ENCODE assay signal across 14 mouse cellular contexts in the genomic region with DNA sequence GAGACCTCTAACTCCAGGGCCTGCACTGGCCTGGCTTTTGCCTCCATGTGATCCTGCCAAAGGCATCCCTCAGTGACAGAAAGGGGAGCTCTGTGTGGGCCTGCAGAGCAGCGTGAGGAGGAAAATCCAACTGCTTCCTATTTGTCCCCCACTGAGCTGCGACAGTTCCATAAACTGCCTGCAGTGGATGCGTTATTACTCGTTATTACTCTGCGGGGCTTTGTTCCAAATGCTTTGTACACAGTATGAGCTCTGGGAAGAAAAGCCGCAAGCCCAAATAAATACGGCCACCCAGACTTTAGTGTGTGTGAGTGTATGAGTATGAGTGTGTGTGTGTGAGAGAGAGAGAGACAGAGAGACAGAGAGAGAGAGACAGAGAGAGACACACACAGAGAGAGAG.
DNase-seq lines count a peak whose midpoint lies in the region; ATAC-seq and TF ChIP-seq lines count a peak whose summit lies in the region.
"Had no signal": no experiment of that assay in that cellular context is flagged by ENCODE, and none has a peak within 500 bp of the region (broad histone marks: within the 10 kb centered on the region; RNA-seq: fewer than 3 reads in every experiment).

No protein-coding gene starts in this region.

- H3K4me1 ChIP-seq in lung, embryonic 15.5 days: peaks cover 16% of the 10 kb centered on the region
- H3K4me1 ChIP-seq in forebrain, postnatal 0 days (ENCODE audit: insufficient read depth): peaks cover 16% of the 10 kb centered on the region
- peaks cover 16% of the 10 kb centered on the region; the same call in 1 of the 2 replicates for H3K4me1 ChIP-seq in neural tube, embryonic 14.5 days (ENCODE audit: control insufficient read depth, insufficient read depth, low read length)

- ATAC-seq in lung, embryonic 15.5 days (ENCODE audit: borderline replicate concordance, extremely low read depth, low FRiP score, low TSS enrichment): peak; percentile 41; the same call in 1 of the 2 replicates
- ATAC-seq in forebrain, postnatal 0 days: 0 out of 2 replicates have a peak, but pooled peaks have one; percentile 7
- peak; percentile 50; the same call in 1 of the 2 replicates for ATAC-seq in neural tube, embryonic 14.5 days (ENCODE audit: low read depth)
- ATAC-seq: Patski had no signal

- WGBS in lung, embryonic 15.5 days: 33% methylated on average over 7 of the region's 7 CpGs
- WGBS in forebrain, postnatal 0 days: 24% methylated on average over 7 of the region's 7 CpGs
- WGBS in neural tube, embryonic 14.5 days: 15% methylated on average over 7 of the region's 7 CpGs

- no peak overlapping the region for H3K4me3 ChIP-seq in lung, embryonic 15.5 days
- H3K4me3 ChIP-seq in forebrain, postnatal 0 days (ENCODE audit: low read depth, low read length): no peak overlapping the region
- H3K4me3 ChIP-seq in neural tube, embryonic 14.5 days (ENCODE audit: low read depth, low read length): no peak overlapping the region
- H3K4me3 ChIP-seq: embryonic facial prominence, embryonic 15.5 days; heart, embryonic 13.5 days had no signal

- H3K4me2 ChIP-seq in lung, embryonic 15.5 days: no peak overlapping the region
- H3K4me2 ChIP-seq in forebrain, postnatal 0 days (ENCODE audit: low read depth): no peak overlapping the region
- H3K4me2 ChIP-seq in neural tube, embryonic 14.5 days (ENCODE audit: low read depth, low read length): no peak overlapping the region
- H3K4me2 ChIP-seq: embryonic facial prominence, embryonic 15.5 days; heart, embryonic 13.5 days; liver, embryonic 11.5 days had no signal

- no peaks in the 10 kb centered on the region for H3K9me3 ChIP-seq in lung, embryonic 15.5 days
- H3K9me3 ChIP-seq in forebrain, postnatal 0 days (ENCODE audit: low read length): no peaks in the 10 kb centered on the region
- no peaks in the 10 kb centered on the region for H3K9me3 ChIP-seq in neural tube, embryonic 14.5 days (ENCODE audit: control insufficient read depth, low read length)
- H3K9me3 ChIP-seq: embryonic facial prominence, embryonic 15.5 days had no signal

- no peaks in the 10 kb centered on the region for H3K36me3 ChIP-seq in lung, embryonic 15.5 days
- no peaks in the 10 kb centered on the region for H3K36me3 ChIP-seq in forebrain, postnatal 0 days (ENCODE audit: insufficient read depth)
- no peaks in the 10 kb centered on the region for H3K36me3 ChIP-seq in neural tube, embryonic 14.5 days (ENCODE audit: control insufficient read depth, insufficient read depth, low read length)
- H3K36me3 ChIP-seq: embryonic facial prominence, embryonic 15.5 days; heart, embryonic 13.5 days had no signal

- peak; percentile 33; the same call in 1 of the 2 replicates for TF ChIP-seq CTCF in forebrain, postnatal 0 days (IDR thresholded peaks at IDR 0.05; ENCODE audit: low read depth)

- H3K9ac ChIP-seq in lung, embryonic 15.5 days: no peak overlapping the region
- H3K9ac ChIP-seq in forebrain, postnatal 0 days: peak overlapping the region; percentile 35
- no peak overlapping the region for H3K9ac ChIP-seq in neural tube, embryonic 14.5 days (replicated peaks; ENCODE audit: low read depth, low read length)
- H3K9ac ChIP-seq: embryonic facial prominence, embryonic 15.5 days; heart, embryonic 13.5 days had no signal

- DNase-seq in cerebellum, adult 9-11 months: peak; percentile 6
- DNase-seq in cerebellum, postnatal 14 days: no peak
- DNase-seq in lung, postnatal 36 days: no peak
- DNase-seq in forebrain, postnatal 0 days: peak; percentile 74
- no peak for DNase-seq in retina, embryonic 14.5 days (ENCODE audit: low spot score)
- DNase-seq in ovary, postnatal 14 days (ENCODE audit: low spot score): no peak
- DNase-seq: thymus, postnatal 36 days had no signal

- H3K27ac ChIP-seq in lung, embryonic 15.5 days: peak overlapping the region; percentile 75
- H3K27ac ChIP-seq in forebrain, postnatal 0 days (ENCODE audit: low read depth, low read length): peak overlapping the region; percentile 96
- H3K27ac ChIP-seq in neural tube, embryonic 14.5 days (ENCODE audit: low read depth, low read length): peak overlapping the region; percentile 74
- H3K27ac ChIP-seq: embryonic facial prominence, embryonic 15.5 days; heart, embryonic 13.5 days; macrophage had no signal

- no peaks in the 10 kb centered on the region; the same call in 1 of the 2 replicates for H3K27me3 ChIP-seq in lung, embryonic 15.5 days
- H3K27me3 ChIP-seq in forebrain, postnatal 0 days (ENCODE audit: insufficient read depth, low read length): no peaks in the 10 kb centered on the region
- H3K27me3 ChIP-seq in neural tube, embryonic 14.5 days (ENCODE audit: control insufficient read depth, insufficient read depth, low read length): no peaks in the 10 kb centered on the region

Comparison
In these comparisons a context has a peak if more than half of its experiments do, and no peak if none do; other contexts are left out.
1. DNase-seq: peak in cerebellum, adult 9-11 months (single experiment) and forebrain, postnatal 0 days (single experiment); none in cerebellum, postnatal 14 days (0 of 2), lung, postnatal 36 days (single experiment), retina, embryonic 14.5 days (single experiment) and ovary, postnatal 14 days (single experiment).
2. Peak in every context shown above with its lines, with median percentiles within 50 percentile points of each other: ATAC-seq and H3K27ac ChIP-seq.